Mouse (Mus musculus) C2C12 (cell line): ENCODE results near the gene Ctf1.

Experiments used
- CTCF ChIP-seq: IDR thresholded peaks from one replicate; pipeline ENCODE4 v1.5.1; 2011; ENCODE audit not compliant: control insufficient read depth, insufficient read depth, insufficient read length
- FOSL1 ChIP-seq: IDR thresholded peaks from one replicate; pipeline ENCODE4 v1.8.0; 2011; ENCODE audit warnings: mild to moderate bottlenecking, low read length; ENCODE audit not compliant: poor library complexity, insufficient read depth, severe bottlenecking

DNA sequence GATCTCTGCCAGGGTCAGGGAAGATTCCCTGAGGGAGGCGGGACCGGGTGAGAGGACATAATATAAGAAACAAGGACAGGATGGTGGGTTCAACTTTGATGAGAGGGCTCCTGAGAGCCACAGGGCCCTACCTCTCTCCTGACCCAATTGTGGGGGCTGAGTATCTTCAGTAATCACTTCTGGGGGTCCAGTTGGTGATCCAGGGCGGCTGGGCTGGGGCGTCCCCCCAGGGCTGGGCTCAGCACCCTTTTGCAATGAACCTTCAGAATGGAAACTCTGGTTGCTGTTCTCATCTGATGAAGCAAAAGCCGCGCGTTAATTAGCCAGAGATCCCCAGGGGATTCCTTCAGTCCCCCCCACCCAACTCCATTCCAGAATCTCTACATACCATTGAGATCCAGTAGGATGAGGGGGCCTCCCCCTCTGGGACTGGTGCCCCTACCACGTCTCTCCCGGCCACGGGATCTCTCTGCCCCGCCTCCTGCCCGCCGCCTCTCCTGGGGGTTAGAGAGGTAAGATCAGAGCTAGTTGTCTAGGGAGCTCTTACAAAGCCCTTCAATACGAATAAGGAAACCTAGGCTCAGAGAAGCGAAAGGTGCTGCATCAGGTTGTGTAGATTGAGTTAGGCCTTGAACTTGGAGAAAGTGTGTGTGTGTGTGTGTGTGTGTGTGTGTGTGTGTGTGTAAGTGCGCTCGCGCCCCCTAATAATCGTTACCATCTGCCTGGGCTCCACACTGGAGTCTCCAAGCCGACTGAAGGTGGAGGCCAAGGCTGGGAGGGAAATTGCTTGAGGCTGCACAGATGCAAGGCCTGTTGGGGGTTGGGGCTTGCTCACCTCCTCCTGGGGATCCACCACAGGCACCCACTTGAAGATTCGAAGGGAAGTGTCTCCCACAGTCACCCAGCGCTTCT lies 5.2 kb upstream of the Ctf1 start:
- TF ChIP-seq CTCF (no peak), FOSL1 (no peak)
